Mouse (Mus musculus): ENCODE results near the gene Pnldc1. TPM values are rescaled to one million over a fixed set of nuclear protein-coding genes. Genes with fewer than 3 reads are reported as not detected.

Gene Pnldc1
- polyA plus RNA-seq, 1 experiment from 2014 or later, result 0.47 TPM

Small RNA genes lying within 50 kb of the gene (microRNA-seq; reads per million reads assigned to microRNA genes)
- gene Gm24085, result not detected

Other genes starting within 250 kb of the Pnldc1 start
- gene Slc22a1, start 234.4 kb downstream of the Pnldc1 start, polyA plus RNA-seq (2015; fragmentation: Nextera tagmentation; extraction: Ambion mirVana), result 37.6 and 39.9 TPM in 2 replicates
- 98.0 and 133 TPM in 2 replicates for gene Igf2r, start 140.6 kb downstream of the Pnldc1 start, polyA plus RNA-seq (2015; fragmentation: Nextera tagmentation; extraction: Ambion mirVana)
- gene Mas1, start 42.1 kb downstream of the Pnldc1 start, polyA plus RNA-seq (2015; fragmentation: Nextera tagmentation; extraction: Ambion mirVana), result 0.47 and 0.50 TPM in 2 replicates
- gene Mrgprh, start 34.2 kb downstream of the Pnldc1 start, polyA plus RNA-seq (2015; fragmentation: Nextera tagmentation; extraction: Ambion mirVana), result 0.24 TPM in 1 of 2 replicates, not detected in the other
- gene Tcp1, start 5.5 kb upstream of the Pnldc1 start, polyA plus RNA-seq (2015; fragmentation: Nextera tagmentation; extraction: Ambion mirVana), result 304 and 341 TPM in 2 replicates
- gene Mrpl18, start 6.1 kb upstream of the Pnldc1 start, polyA plus RNA-seq (2015; fragmentation: Nextera tagmentation; extraction: Ambion mirVana), result 191 and 213 TPM in 2 replicates
- 0.30 and 0.33 TPM in 2 replicates for gene Acat3, start 30.4 kb upstream of the Pnldc1 start, polyA plus RNA-seq (2015; fragmentation: Nextera tagmentation; extraction: Ambion mirVana)
- 31.6 and 31.7 TPM in 2 replicates for gene Acat2, start 50.5 kb upstream of the Pnldc1 start, polyA plus RNA-seq (2015; fragmentation: Nextera tagmentation; extraction: Ambion mirVana)
- 75.2 and 75.8 TPM in 2 replicates for gene Wtap, start 83.9 kb upstream of the Pnldc1 start, polyA plus RNA-seq (2015; fragmentation: Nextera tagmentation; extraction: Ambion mirVana)
- 496 and 560 TPM in 2 replicates for gene Sod2, start 96.6 kb upstream of the Pnldc1 start, polyA plus RNA-seq (2015; fragmentation: Nextera tagmentation; extraction: Ambion mirVana)
- 0.13 and 0.19 TPM in 2 replicates for gene Gpr31b, start 142.1 kb upstream of the Pnldc1 start, polyA plus RNA-seq (2015; fragmentation: Nextera tagmentation; extraction: Ambion mirVana)
- gene Tcp10b, start 150.9 kb upstream of the Pnldc1 start, polyA plus RNA-seq (2015; fragmentation: Nextera tagmentation; extraction: Ambion mirVana), result 0.08 and 0.21 TPM in 2 replicates
- not detected in 2 replicates for gene Unc93a, start 221.6 kb upstream of the Pnldc1 start, polyA plus RNA-seq (2015; fragmentation: Nextera tagmentation; extraction: Ambion mirVana)